Mouse (Mus musculus): ENCODE measurements at regions not wholly inside any gene's neighbourhood (a gene's known extent, or its start where the extent isn't known, plus 50 kb on each side); places are given as distances from the start of the nearest gene placed in this dataset.
A peak's percentile ranks its signal among the peaks of the same experiment; 100 is the strongest.

- H3K36me3 ChIP-seq (ENCODE audit: control insufficient read depth, insufficient read depth), result no peaks in the 10 kb centered on the region
- no peak overlapping the region for H3K4me2 ChIP-seq (ENCODE audit: low read length)
- no peaks in the 10 kb centered on the region for H3K4me1 ChIP-seq (replicated peaks; ENCODE audit: control insufficient read depth, insufficient read depth, low read length)
- H3K27me3 ChIP-seq (replicated peaks; ENCODE audit: control insufficient read depth, insufficient read depth, low read length), result no peaks in the 10 kb centered on the region
- WGBS, result 33% methylated on average over 3 of the region's 3 CpGs
- no peak overlapping the region for H3K27ac ChIP-seq (ENCODE audit: low read length)
- H3K9me3 ChIP-seq (ENCODE audit: control insufficient read depth, low read length), result no peaks in the 10 kb centered on the region
- no peak overlapping the region for H3K9ac ChIP-seq (replicated peaks; ENCODE audit: low read depth, low read length)
- no peak overlapping the region for H3K4me3 ChIP-seq (replicated peaks; ENCODE audit: low read length)
- ATAC-seq, result no peak
Observed at GRCm38 (mm10) chr9:27242325-27242724, 56.7 kb upstream of the Igsf9b start.

- 72% methylated on average over 3 of the region's 3 CpGs for WGBS
- Histone ChIP-seq H3K9me3 (ENCODE audit: control insufficient read depth, low read length) (no peaks in the 10 kb centered on the region), H3K4me3 (replicated peaks; ENCODE audit: low read length) (no peak overlapping the region), H3K36me3 (ENCODE audit: control insufficient read depth, insufficient read depth) (no peaks in the 10 kb centered on the region), H3K9ac (replicated peaks; ENCODE audit: low read depth, low read length) (no peak overlapping the region), H3K27me3 (replicated peaks; ENCODE audit: control insufficient read depth, insufficient read depth, low read length) (no peaks in the 10 kb centered on the region), H3K4me1 (replicated peaks; ENCODE audit: control insufficient read depth, insufficient read depth, low read length) (no peaks in the 10 kb centered on the region), H3K4me2 (ENCODE audit: low read length) (no peak overlapping the region), H3K27ac (ENCODE audit: low read length) (no peak overlapping the region)
- ATAC-seq, result no peak
Observed at GRCm38 (mm10) chr9:27240926-27241325, 58.1 kb upstream of the Igsf9b start.

DNA sequence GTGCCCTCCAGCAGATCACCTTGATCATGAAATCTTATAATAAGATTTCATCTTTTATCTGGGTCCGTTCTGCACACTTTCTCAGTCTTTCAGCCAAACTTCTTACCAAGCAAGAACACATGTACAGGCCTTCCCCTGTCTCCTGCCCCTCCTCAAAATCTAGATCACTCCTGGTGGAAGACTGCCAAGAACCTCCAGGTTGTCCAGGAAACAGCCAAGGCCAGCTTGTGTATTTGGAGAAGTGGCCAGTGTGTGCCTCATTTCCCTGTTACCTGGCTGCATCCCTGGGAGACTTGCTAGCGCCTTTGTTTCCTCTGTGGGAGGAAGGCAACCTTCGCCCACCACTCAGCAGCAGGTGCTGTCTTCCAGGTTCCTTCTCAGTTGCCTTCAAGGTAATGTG lies 58.5 kb upstream of the Igsf9b start:
- H3K27ac ChIP-seq (ENCODE audit: low read length), result no peak overlapping the region
- no peak overlapping the region for H3K9ac ChIP-seq (replicated peaks; ENCODE audit: low read depth, low read length)
- no peak overlapping the region for H3K4me3 ChIP-seq (replicated peaks; ENCODE audit: low read length)
- 87% methylated on average over 3 of the region's 3 CpGs for WGBS
- no peaks in the 10 kb centered on the region for H3K4me1 ChIP-seq (replicated peaks; ENCODE audit: control insufficient read depth, insufficient read depth, low read length)
- no peaks in the 10 kb centered on the region for H3K27me3 ChIP-seq (replicated peaks; ENCODE audit: control insufficient read depth, insufficient read depth, low read length)
- no peaks in the 10 kb centered on the region for H3K36me3 ChIP-seq (ENCODE audit: control insufficient read depth, insufficient read depth)
- ATAC-seq, result no peak
- H3K4me2 ChIP-seq (ENCODE audit: low read length), result no peak overlapping the region
- no peaks in the 10 kb centered on the region for H3K9me3 ChIP-seq (ENCODE audit: control insufficient read depth, low read length)

DNA sequence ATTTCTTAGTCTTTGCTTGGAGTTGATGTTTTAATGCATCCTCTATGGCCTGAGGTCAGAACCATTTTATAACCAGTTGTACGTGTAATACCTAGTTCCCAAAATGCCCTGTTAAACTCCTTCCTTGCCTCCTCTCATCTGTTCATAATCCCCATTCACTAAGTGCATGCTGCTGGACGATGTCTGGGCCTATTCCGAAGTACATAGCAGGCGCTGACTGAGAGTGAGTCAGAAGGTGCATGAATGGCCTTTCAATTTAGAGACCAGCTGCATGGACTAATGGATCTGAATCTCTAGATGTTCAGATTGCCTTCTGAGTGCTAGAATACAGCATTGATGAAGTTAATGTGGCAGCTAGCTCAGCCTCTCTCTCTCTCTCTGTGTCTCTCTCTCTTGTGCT lies 66.3 kb upstream of the Igsf9b start:
- H3K27ac ChIP-seq (ENCODE audit: low read length), result no peak overlapping the region
- H3K27me3 ChIP-seq (replicated peaks; ENCODE audit: control insufficient read depth, insufficient read depth, low read length), result no peaks in the 10 kb centered on the region
- H3K4me3 ChIP-seq (replicated peaks; ENCODE audit: low read length), result no peak overlapping the region
- no peaks in the 10 kb centered on the region for H3K36me3 ChIP-seq (ENCODE audit: control insufficient read depth, insufficient read depth)
- ATAC-seq, result peak; percentile 50; the same call in 1 of the 2 replicates
- H3K4me1 ChIP-seq (replicated peaks; ENCODE audit: control insufficient read depth, insufficient read depth, low read length), result peaks cover 12% of the 10 kb centered on the region; the same call in 1 of the 2 replicates
- no peaks in the 10 kb centered on the region for H3K9me3 ChIP-seq (ENCODE audit: control insufficient read depth, low read length)
- H3K4me2 ChIP-seq (ENCODE audit: low read length), result no peak overlapping the region
- WGBS, result 18% methylated on average over 4 of the region's 4 CpGs
- no peak overlapping the region for H3K9ac ChIP-seq (replicated peaks; ENCODE audit: low read depth, low read length)

- Histone ChIP-seq H3K4me3 (replicated peaks; ENCODE audit: low read length) (no peak overlapping the region), H3K4me1 (replicated peaks; ENCODE audit: control insufficient read depth, insufficient read depth, low read length) (0 out of 2 replicates have a peak, but pooled peaks cover under 1% of the 10 kb centered on the region), H3K36me3 (ENCODE audit: control insufficient read depth, insufficient read depth) (no peaks in the 10 kb centered on the region), H3K27ac (ENCODE audit: low read length) (no peak overlapping the region), H3K27me3 (replicated peaks; ENCODE audit: control insufficient read depth, insufficient read depth, low read length) (no peaks in the 10 kb centered on the region), H3K9me3 (ENCODE audit: control insufficient read depth, low read length) (no peaks in the 10 kb centered on the region), H3K9ac (replicated peaks; ENCODE audit: low read depth, low read length) (no peak overlapping the region), H3K4me2 (ENCODE audit: low read length) (no peak overlapping the region)
- WGBS, result 93% methylated on average over 7 of the region's 7 CpGs
- no peak for ATAC-seq
Observed at GRCm38 (mm10) chr9:27227458-27227857, 71.5 kb upstream of the Igsf9b start.

DNA sequence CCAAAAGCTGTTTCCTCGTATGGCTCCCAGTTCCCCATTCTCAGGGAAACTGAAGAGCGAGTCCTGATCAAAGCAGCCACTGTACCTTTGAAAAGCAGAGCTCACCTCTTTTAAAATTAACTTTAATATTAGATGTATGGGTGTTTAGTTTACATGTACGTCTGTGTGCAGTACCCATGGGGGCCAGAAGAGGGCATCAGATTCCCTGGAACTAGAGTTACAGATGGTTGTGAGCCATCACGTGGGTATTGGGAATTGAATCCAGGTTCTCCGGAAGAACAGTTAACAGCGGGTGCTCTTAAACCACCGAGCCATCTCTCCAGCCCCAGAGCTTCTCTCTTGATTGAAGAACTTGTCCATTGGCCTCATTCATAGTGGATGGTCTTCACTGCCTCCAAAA lies 66.0 kb upstream of the Jam3 start:
- H3K4me1 ChIP-seq (replicated peaks; ENCODE audit: control insufficient read depth, insufficient read depth, low read length), result no peaks in the 10 kb centered on the region
- 86% methylated on average over 7 of the region's 7 CpGs for WGBS
- no peak for ATAC-seq
- no peaks in the 10 kb centered on the region for H3K36me3 ChIP-seq (ENCODE audit: control insufficient read depth, insufficient read depth)
- H3K9me3 ChIP-seq (ENCODE audit: control insufficient read depth, low read length), result no peaks in the 10 kb centered on the region
- no peak overlapping the region for H3K4me2 ChIP-seq (ENCODE audit: low read length)
- H3K4me3 ChIP-seq (replicated peaks; ENCODE audit: low read length), result no peak overlapping the region
- no peak overlapping the region for H3K9ac ChIP-seq (replicated peaks; ENCODE audit: low read depth, low read length)
- H3K27me3 ChIP-seq (replicated peaks; ENCODE audit: control insufficient read depth, insufficient read depth, low read length), result no peaks in the 10 kb centered on the region
- H3K27ac ChIP-seq (ENCODE audit: low read length), result no peak overlapping the region

DNA sequence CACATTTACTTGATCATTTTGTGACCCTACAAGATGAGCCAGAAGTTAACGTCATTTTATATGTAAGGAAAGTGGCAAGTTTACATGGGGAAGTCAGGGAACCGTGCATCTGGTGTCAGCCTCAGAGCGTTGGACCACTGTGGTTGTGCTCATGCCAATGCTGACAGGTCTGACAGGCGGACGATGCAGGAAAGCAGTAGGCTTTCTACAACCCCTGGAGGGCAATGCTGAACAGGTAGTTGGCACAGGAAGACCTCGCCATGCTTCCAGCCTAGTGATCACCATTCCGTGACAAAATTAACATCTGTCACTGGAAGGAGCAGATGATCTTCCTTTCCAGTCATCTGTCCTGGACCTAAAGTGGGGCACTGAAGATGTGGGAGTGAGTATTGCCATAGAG lies 60.8 kb upstream of the Jam3 start:
- no peak overlapping the region for H3K4me2 ChIP-seq (ENCODE audit: low read length)
- 0 out of 2 replicates have a peak, but pooled peaks cover 3% of the 10 kb centered on the region for H3K4me1 ChIP-seq (replicated peaks; ENCODE audit: control insufficient read depth, insufficient read depth, low read length)
- no peaks in the 10 kb centered on the region for H3K27me3 ChIP-seq (replicated peaks; ENCODE audit: control insufficient read depth, insufficient read depth, low read length)
- no peaks in the 10 kb centered on the region for H3K36me3 ChIP-seq (ENCODE audit: control insufficient read depth, insufficient read depth)
- H3K4me3 ChIP-seq (replicated peaks; ENCODE audit: low read length), result no peak overlapping the region
- H3K9ac ChIP-seq (replicated peaks; ENCODE audit: low read depth, low read length), result no peak overlapping the region
- H3K27ac ChIP-seq (ENCODE audit: low read length), result no peak overlapping the region
- no peak for ATAC-seq
- H3K9me3 ChIP-seq (ENCODE audit: control insufficient read depth, low read length), result no peaks in the 10 kb centered on the region
- WGBS, result 82% methylated on average over 7 of the region's 7 CpGs

GRCm38 (mm10) chr9:27214023-27214422 lies 58.8 kb upstream of the Jam3 start:
- no peaks in the 10 kb centered on the region for H3K9me3 ChIP-seq (ENCODE audit: control insufficient read depth, low read length)
- H3K27ac ChIP-seq (ENCODE audit: low read length), result no peak overlapping the region
- H3K27me3 ChIP-seq (replicated peaks; ENCODE audit: control insufficient read depth, insufficient read depth, low read length), result no peaks in the 10 kb centered on the region
- no peak overlapping the region for H3K9ac ChIP-seq (replicated peaks; ENCODE audit: low read depth, low read length)
- 46% methylated on average over 3 of the region's 3 CpGs for WGBS
- 0 out of 2 replicates have a peak, but pooled peaks cover 3% of the 10 kb centered on the region for H3K4me1 ChIP-seq (replicated peaks; ENCODE audit: control insufficient read depth, insufficient read depth, low read length)
- no peak overlapping the region for H3K4me2 ChIP-seq (ENCODE audit: low read length)
- ATAC-seq, result no peak
- no peak overlapping the region for H3K4me3 ChIP-seq (replicated peaks; ENCODE audit: low read length)
- no peaks in the 10 kb centered on the region for H3K36me3 ChIP-seq (ENCODE audit: control insufficient read depth, insufficient read depth)

GRCm38 (mm10) chr9:27208840-27209239 lies 53.6 kb upstream of the Jam3 start:
- Histone ChIP-seq H3K9me3 (ENCODE audit: control insufficient read depth, low read length) (no peaks in the 10 kb centered on the region), H3K36me3 (ENCODE audit: control insufficient read depth, insufficient read depth) (no peaks in the 10 kb centered on the region), H3K27ac (ENCODE audit: low read length) (no peak overlapping the region), H3K4me2 (ENCODE audit: low read length) (no peak overlapping the region), H3K4me1 (replicated peaks; ENCODE audit: control insufficient read depth, insufficient read depth, low read length) (peaks cover 9% of the 10 kb centered on the region), H3K9ac (replicated peaks; ENCODE audit: low read depth, low read length) (no peak overlapping the region), H3K4me3 (replicated peaks; ENCODE audit: low read length) (no peak overlapping the region), H3K27me3 (replicated peaks; ENCODE audit: control insufficient read depth, insufficient read depth, low read length) (0 out of 2 replicates have a peak, but pooled peaks cover 4% of the 10 kb centered on the region)
- ATAC-seq, result no peak
- 84% methylated on average over 3 of the region's 3 CpGs for whole genome bisulfite sequencing
